Mouse (Mus musculus): Measurements from ENCODE around the gene Ebf4. TPM values are rescaled to one million over a fixed set of nuclear protein-coding genes. Genes with fewer than 3 reads are reported as not detected.
"Not testable (repeated sequence)": the region's sequence is repeated elsewhere in the genome, so short reads cannot be mapped to it uniquely, and the experiment has no call there.

Gene Ebf4
- polyA plus RNA-seq, 1 experiment from 2014 or later = 0.97 TPM

DNA sequence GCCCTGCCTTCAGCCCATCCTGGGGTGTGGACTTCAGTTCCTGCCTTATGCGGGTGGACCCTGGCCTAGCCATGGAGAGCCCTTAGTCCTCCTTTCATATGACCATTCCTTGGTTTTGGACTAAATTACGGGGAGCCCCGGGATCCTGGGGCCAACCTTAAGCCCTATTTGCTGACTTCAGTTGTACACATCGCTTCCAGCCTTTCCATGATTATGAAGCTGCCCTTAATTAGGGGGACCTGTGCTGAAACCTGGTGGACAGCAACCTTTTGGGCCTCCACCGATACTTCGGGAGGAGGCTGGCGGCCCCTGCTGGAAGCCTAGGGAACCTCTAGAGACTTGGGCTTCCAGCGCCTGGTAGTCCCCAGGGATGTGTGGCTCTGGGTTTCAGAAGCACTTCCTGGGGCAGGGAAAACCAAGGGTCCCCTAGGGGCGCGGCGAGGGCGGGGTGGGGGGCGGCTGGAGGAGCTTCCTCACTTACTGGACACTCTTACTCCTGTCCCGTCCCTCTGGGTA, 67.6 kb downstream of the Ebf4 start:
- H3K4me3 ChIP-seq (ENCODE audit: low read length) = no peak overlapping the region
- H3K4me1 ChIP-seq (replicated peaks; ENCODE audit: control insufficient read depth, insufficient read depth, low read length) = no peaks in the 10 kb centered on the region
- peaks cover 46% of the 10 kb centered on the region for H3K27me3 ChIP-seq (ENCODE audit: control insufficient read depth, insufficient read depth, low read depth, low read length)
- H3K9ac ChIP-seq (ENCODE audit: low read length) = no peak overlapping the region
- no peak overlapping the region for H3K27ac ChIP-seq (ENCODE audit: low read length)
- 5% methylated on average over 14 of the region's 14 CpGs for WGBS
- H3K4me2 ChIP-seq (ENCODE audit: low read depth, low read length) = no peak overlapping the region
- 0 out of 2 replicates have a peak, but pooled peaks have one; percentile 48 for ATAC-seq (ENCODE audit: low read depth)
- H3K9me3 ChIP-seq (ENCODE audit: control insufficient read depth, low read length) = no peaks in the 10 kb centered on the region
- H3K36me3 ChIP-seq (ENCODE audit: control insufficient read depth, insufficient read depth, low read length) = no peaks in the 10 kb centered on the region

DNA sequence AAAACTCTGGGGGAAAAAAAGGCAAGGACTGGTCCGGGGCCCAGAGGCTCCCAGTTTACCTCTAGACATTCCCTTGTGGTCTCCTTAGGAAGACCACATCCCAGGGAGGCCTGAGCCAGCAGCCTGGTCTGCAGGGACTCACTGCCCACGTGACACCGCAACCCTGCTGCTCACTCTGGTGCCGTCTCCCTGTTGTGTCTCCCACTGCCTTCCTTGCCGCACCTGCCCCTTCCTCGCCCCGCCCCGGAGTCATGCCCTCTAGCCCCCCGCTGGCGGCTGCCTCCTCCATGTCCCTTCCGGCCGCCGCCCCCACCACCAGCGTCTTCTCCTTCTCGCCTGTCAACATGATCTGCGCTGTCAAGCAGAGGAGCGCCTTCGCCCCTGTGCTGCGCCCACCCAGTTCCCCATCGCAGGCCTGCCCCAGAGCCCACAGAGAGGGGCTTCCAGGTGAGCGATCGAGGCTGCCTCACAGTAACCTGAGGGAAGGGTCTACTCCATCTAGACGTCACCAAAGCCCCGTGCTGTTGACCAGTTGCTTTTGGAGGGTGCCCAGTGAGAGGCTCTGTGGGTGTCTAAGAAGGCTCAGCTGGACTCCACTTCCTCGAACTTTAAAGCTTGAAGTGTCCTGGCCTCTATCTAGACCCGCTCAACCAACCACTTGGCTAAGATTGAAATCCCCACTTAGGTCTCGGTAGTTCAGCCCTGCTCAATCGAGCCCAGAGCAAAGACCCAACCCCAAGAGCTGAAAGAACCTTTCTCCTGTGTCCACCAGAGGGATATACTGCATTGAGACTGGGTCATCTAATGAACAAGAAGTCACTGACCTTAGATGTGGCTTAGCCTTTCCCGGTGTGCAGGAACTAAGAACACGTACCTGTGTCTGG, 70.5 kb downstream of the Ebf4 start:
- peak overlapping the region; percentile 46 for H3K4me3 ChIP-seq (ENCODE audit: low read length)
- peak overlapping the region; percentile 38 for H3K9ac ChIP-seq (ENCODE audit: low read length)
- peak; percentile 64 for ATAC-seq (ENCODE audit: low read depth)
- WGBS = 7% methylated on average over 30 of the region's 30 CpGs
- no peaks in the 10 kb centered on the region for H3K4me1 ChIP-seq (replicated peaks; ENCODE audit: control insufficient read depth, insufficient read depth, low read length)
- H3K4me2 ChIP-seq (ENCODE audit: low read depth, low read length) = peak overlapping the region; percentile 70
- peaks cover 34% of the 10 kb centered on the region for H3K27me3 ChIP-seq (ENCODE audit: control insufficient read depth, insufficient read depth, low read depth, low read length)
- no peaks in the 10 kb centered on the region for H3K9me3 ChIP-seq (ENCODE audit: control insufficient read depth, low read length)
- H3K27ac ChIP-seq (ENCODE audit: low read length) = no peak overlapping the region
- no peaks in the 10 kb centered on the region for H3K36me3 ChIP-seq (ENCODE audit: control insufficient read depth, insufficient read depth, low read length)

DNA sequence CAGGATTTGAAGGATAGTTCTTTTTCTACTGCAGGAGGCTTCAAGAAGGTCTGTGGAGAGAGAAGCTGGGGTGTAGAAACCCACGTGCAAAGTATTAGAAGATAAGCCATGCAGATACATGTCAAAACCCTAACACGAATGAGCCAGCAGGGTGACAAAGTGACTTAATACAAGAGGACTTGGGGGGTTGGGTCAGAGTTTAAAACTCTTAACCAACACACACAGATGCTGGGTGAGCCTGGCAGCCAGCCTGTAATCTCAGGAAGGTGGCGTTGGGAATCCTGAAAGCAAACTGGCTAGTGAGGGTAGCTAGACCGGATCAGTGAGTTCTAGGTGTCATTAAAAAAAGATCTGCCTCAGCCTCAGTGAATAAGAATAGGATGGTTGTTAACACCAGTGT, 72.4 kb downstream of the Ebf4 start:
- Histone ChIP-seq H3K27me3 (ENCODE audit: control insufficient read depth, insufficient read depth, low read depth, low read length) (peaks cover 18% of the 10 kb centered on the region), H3K9ac (ENCODE audit: low read length) (no peak overlapping the region), H3K4me3 (ENCODE audit: low read length) (no peak overlapping the region), H3K4me1 (replicated peaks; ENCODE audit: control insufficient read depth, insufficient read depth, low read length) (no peaks in the 10 kb centered on the region), H3K36me3 (ENCODE audit: control insufficient read depth, insufficient read depth, low read length) (no peaks in the 10 kb centered on the region), H3K9me3 (ENCODE audit: control insufficient read depth, low read length) (no peaks in the 10 kb centered on the region), H3K4me2 (ENCODE audit: low read depth, low read length) (no peak overlapping the region), H3K27ac (ENCODE audit: low read length) (no peak overlapping the region)
- ATAC-seq (ENCODE audit: low read depth) = no peak
- WGBS = 49% methylated on average over 4 of the region's 4 CpGs

DNA sequence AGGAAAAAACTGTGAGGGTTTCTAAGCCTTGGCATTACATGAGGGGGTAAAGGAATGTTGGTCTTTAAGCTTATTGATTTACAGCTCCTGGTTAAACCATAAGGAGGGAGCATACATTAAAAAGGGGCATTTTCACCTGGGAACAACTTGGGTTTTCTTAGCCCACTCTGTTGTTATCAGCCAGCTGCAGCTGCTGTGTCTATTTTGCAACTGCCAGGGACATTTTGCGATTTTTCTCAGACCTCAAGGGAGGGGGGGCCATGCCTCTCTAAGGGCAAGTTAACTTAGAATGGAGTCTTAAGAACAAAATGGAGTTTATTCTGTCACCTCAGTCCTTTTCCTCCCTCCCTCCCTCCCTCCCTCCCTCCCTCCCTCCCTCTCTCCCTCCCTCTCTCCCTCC, 78.1 kb downstream of the Ebf4 start:
- not testable (repeated sequence) for H3K27ac ChIP-seq (ENCODE audit: low read length); H3K9ac ChIP-seq (ENCODE audit: low read length); H3K4me1 ChIP-seq (replicated peaks; ENCODE audit: control insufficient read depth, insufficient read depth, low read length); H3K9me3 ChIP-seq (ENCODE audit: control insufficient read depth, low read length); ATAC-seq (ENCODE audit: low read depth); H3K27me3 ChIP-seq (ENCODE audit: control insufficient read depth, insufficient read depth, low read depth, low read length); H3K4me2 ChIP-seq (ENCODE audit: low read depth, low read length); H3K4me3 ChIP-seq (ENCODE audit: low read length); H3K36me3 ChIP-seq (ENCODE audit: control insufficient read depth, insufficient read depth, low read length)
- 50% methylated on average over 1 of the region's 1 CpGs for WGBS

DNA sequence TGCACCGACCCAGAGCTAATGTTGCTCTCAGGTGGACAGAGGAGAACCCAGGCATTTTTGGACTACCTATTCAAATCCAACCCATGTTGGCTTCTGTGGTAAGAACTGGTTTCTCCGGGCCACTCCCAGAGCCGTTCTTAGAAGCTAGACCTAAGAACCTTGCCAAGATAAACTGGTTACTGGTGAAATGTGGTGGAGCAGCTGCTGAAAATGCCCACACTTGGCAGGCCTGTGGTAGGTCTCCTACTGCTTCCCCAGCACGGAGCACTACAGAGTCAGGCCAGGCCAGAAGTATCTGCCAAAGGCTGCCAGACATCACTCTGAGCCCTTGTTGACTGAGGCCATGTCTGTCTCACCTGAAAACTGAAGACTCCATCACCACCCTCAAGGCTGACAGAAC, 80.0 kb downstream of the Ebf4 start:
- H3K4me2 ChIP-seq (ENCODE audit: low read depth, low read length) = no peak overlapping the region
- H3K9me3 ChIP-seq (ENCODE audit: control insufficient read depth, low read length) = no peaks in the 10 kb centered on the region
- no peaks in the 10 kb centered on the region for H3K4me1 ChIP-seq (replicated peaks; ENCODE audit: control insufficient read depth, insufficient read depth, low read length)
- no peak overlapping the region for H3K27ac ChIP-seq (ENCODE audit: low read length)
- no peak overlapping the region for H3K9ac ChIP-seq (ENCODE audit: low read length)
- 83% methylated on average over 4 of the region's 4 CpGs for WGBS
- no peaks in the 10 kb centered on the region for H3K27me3 ChIP-seq (ENCODE audit: control insufficient read depth, insufficient read depth, low read depth, low read length)
- no peak for ATAC-seq (ENCODE audit: low read depth)
- no peaks in the 10 kb centered on the region for H3K36me3 ChIP-seq (ENCODE audit: control insufficient read depth, insufficient read depth, low read length)
- H3K4me3 ChIP-seq (ENCODE audit: low read length) = no peak overlapping the region

DNA sequence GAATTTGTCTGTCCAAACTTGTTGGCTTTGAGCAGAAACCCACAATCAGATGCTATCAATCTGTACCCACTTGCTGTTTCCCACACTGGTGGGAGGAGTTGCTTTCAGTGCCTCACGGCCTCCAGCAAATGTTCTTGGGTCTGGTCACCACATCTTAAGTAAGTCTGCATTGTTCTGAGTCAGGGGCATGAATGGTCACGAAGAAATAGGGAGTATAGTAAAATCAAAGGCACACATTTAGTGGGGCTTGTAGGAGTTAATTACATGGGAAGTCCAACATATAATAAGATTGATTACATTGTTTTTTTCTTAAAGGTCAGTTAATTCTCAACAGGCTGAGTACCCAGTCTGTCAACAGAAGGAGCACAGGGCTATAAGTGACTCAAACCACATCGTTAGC, 88.2 kb downstream of the Ebf4 start:
- Histone ChIP-seq H3K4me2 (ENCODE audit: low read depth, low read length) (no peak overlapping the region), H3K9me3 (ENCODE audit: control insufficient read depth, low read length) (no peaks in the 10 kb centered on the region)
- WGBS = 54% methylated on average over 3 of the region's 3 CpGs

DNA sequence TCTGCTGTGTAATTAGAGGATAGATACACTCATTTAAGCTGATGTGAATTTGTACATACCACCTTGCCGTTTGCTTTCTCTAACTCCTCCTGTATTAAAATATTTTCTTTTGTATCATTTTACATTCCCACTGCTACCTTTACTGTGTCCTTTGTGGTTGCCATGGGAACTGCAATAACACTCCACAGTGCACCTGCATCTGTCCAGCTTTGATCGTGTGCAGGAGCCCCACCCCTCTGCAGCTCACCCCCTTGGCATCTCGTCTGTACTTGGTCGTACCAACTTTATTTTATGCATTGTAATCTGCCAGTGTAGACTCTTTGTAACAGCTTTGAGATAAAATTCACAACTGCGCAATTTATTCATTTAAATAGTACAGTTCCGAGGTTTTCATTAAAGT, 88.9 kb downstream of the Ebf4 start:
- Histone ChIP-seq H3K4me1 (replicated peaks; ENCODE audit: control insufficient read depth, insufficient read depth, low read length) (no peaks in the 10 kb centered on the region), H3K4me3 (ENCODE audit: low read length) (no peak overlapping the region), H3K9ac (ENCODE audit: low read length) (no peak overlapping the region), H3K27ac (ENCODE audit: low read length) (no peak overlapping the region), H3K9me3 (ENCODE audit: control insufficient read depth, low read length) (no peaks in the 10 kb centered on the region), H3K27me3 (ENCODE audit: control insufficient read depth, insufficient read depth, low read depth, low read length) (no peaks in the 10 kb centered on the region), H3K36me3 (ENCODE audit: control insufficient read depth, insufficient read depth, low read length) (no peaks in the 10 kb centered on the region), H3K4me2 (ENCODE audit: low read depth, low read length) (no peak overlapping the region)
- no peak for ATAC-seq (ENCODE audit: low read depth)
- 61% methylated on average over 6 of the region's 6 CpGs for WGBS

More for the DNA sequence above, 88.2 kb downstream of the Ebf4 start:
- Histone ChIP-seq H3K4me1 (replicated peaks; ENCODE audit: control insufficient read depth, insufficient read depth, low read length) (no peaks in the 10 kb centered on the region), H3K36me3 (ENCODE audit: control insufficient read depth, insufficient read depth, low read length) (no peaks in the 10 kb centered on the region), H3K27ac (ENCODE audit: low read length) (no peak overlapping the region), H3K27me3 (ENCODE audit: control insufficient read depth, insufficient read depth, low read depth, low read length) (no peaks in the 10 kb centered on the region), H3K9ac (ENCODE audit: low read length) (no peak overlapping the region), H3K4me3 (ENCODE audit: low read length) (no peak overlapping the region)
- ATAC-seq (ENCODE audit: low read depth) = no peak

DNA sequence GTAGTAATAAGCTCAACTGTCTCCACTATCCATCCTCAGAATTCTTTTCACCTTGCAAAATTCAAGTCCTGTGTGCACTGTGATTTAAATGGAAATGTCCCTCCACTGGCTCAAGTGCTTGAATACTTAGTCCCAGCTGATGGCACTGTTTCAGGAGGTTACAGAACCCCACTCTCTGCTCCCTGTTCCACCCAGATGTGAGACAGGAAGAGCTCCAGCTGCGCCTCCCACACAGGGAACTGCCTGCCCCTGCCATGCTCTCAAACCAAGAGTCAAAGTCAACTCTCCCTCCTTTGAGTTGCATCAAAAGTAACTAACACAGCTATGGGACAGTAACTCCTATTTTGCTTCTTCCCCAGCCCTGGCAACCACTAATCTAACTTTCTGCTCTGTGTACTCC, 91.2 kb downstream of the Ebf4 start:
- H3K4me3 ChIP-seq (ENCODE audit: low read length) = no peak overlapping the region
- no peak overlapping the region for H3K4me2 ChIP-seq (ENCODE audit: low read depth, low read length)
- H3K27ac ChIP-seq (ENCODE audit: low read length) = no peak overlapping the region
- H3K9me3 ChIP-seq (ENCODE audit: control insufficient read depth, low read length) = no peaks in the 10 kb centered on the region
- no peaks in the 10 kb centered on the region for H3K4me1 ChIP-seq (replicated peaks; ENCODE audit: control insufficient read depth, insufficient read depth, low read length)
- H3K9ac ChIP-seq (ENCODE audit: low read length) = no peak overlapping the region
- ATAC-seq (ENCODE audit: low read depth) = no peak
- H3K27me3 ChIP-seq (ENCODE audit: control insufficient read depth, insufficient read depth, low read depth, low read length) = no peaks in the 10 kb centered on the region
- WGBS = 64% methylated on average over 1 of the region's 1 CpGs
- no peaks in the 10 kb centered on the region for H3K36me3 ChIP-seq (ENCODE audit: control insufficient read depth, insufficient read depth, low read length)

DNA sequence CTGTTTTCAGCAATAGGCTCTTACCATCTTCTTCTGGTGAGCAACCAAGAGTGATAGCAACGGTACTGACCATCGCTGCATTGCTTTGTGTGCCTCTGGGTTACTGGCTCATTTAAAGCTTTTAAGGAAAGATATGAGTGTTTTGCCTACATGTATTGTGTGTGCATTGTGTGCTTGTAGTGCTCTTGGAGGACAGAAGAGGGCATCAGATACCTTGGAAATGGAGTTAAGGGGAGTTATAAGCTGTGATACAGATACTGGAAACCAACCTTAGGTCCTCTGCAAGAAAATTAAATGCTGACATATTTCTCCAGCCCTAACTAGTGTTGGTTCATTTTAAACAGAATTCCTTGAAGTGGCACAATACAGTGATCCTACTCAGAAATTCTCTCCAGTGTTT, 93.8 kb downstream of the Ebf4 start:
- H3K4me2 ChIP-seq (ENCODE audit: low read depth, low read length) = no peak overlapping the region
- no peak overlapping the region for H3K4me3 ChIP-seq (ENCODE audit: low read length)
- no peak overlapping the region for H3K27ac ChIP-seq (ENCODE audit: low read length)
- H3K9me3 ChIP-seq (ENCODE audit: control insufficient read depth, low read length) = no peaks in the 10 kb centered on the region
- no peak overlapping the region for H3K9ac ChIP-seq (ENCODE audit: low read length)
- 79% methylated on average over 2 of the region's 2 CpGs for WGBS
- no peaks in the 10 kb centered on the region; the same call in 1 of the 2 replicates for H3K36me3 ChIP-seq (ENCODE audit: control insufficient read depth, insufficient read depth, low read length)
- no peaks in the 10 kb centered on the region for H3K4me1 ChIP-seq (replicated peaks; ENCODE audit: control insufficient read depth, insufficient read depth, low read length)
- ATAC-seq (ENCODE audit: low read depth) = no peak
- H3K27me3 ChIP-seq (ENCODE audit: control insufficient read depth, insufficient read depth, low read depth, low read length) = no peaks in the 10 kb centered on the region
